8 mouse cellular contexts compared by ENCODE assay signal in the genomic region with DNA sequence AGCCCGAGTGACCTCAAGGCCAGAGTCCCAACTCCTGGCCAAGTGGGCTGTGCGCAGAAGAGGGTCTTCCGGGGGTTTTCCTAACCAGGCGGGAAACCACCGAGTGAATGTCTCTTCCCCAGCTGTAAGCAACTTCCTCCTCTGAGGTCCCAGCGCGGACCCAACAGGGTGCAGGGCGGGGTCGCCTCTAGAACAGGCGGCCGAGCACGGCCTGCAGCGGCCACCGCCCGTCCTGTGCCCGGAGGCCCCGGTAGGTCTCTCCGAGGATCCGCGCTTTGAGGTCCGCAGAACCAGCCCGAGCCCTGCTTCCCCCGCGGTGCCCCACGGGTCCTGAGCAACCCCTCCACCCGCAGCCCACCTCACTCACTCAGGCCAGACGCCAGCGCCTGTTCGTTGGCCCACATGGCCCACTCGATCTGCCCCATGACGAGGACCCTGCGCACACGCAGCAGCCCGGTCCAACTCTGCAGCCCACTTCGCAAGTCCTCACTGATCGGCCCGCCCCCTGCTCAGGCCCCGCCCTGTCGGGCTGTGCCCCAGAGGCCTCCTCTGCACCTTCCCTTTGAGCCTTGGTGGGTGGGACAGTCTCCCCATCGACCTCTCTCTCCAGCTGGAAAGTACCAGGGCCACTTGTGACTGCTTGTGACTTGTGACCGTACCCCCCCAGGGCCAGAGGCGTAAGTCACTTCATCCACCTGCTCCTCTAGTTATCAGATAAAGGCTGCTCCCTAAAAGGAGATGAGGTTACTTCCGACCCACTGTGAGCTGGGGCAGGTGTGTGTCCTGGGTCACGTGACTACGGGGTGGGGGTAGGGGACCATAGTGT. TPM values are rescaled to one million over a fixed set of nuclear protein-coding genes. Genes with fewer than 3 reads are reported as not detected.
DNase-seq lines count a peak whose midpoint lies in the region; ATAC-seq and TF ChIP-seq lines count a peak whose summit lies in the region.

Gene Cyba (minus strand): TSS at position 488 of the 826 bp plus-strand sequence.

- TF ChIP-seq RAD21 in MEL (IDR thresholded peaks at IDR 0.05; ENCODE audit: low read depth, low read length) = no peak

- peak within 1 kb of the TSS; percentile 64 for H3K4me2 ChIP-seq in hindbrain, embryonic 16.5 days (ENCODE audit: low read length)
- peak within 1 kb of the TSS; percentile 97 for H3K4me2 ChIP-seq in liver, embryonic 11.5 days

- peaks cover 26% of the 10 kb centered on the region for H3K79me2 ChIP-seq in MEL (ENCODE audit: control insufficient read depth, insufficient read depth, low read length, poor library complexity)

- peaks cover 9 to 30% of the 10 kb centered on the region in 2 experiments for H3K4me1 ChIP-seq in MEL (ENCODE audit: control insufficient read depth in 1 of 2, insufficient read depth in 2 of 2, low read length in 2 of 2)
- H3K4me1 ChIP-seq in hindbrain, embryonic 16.5 days (ENCODE audit: control insufficient read depth, insufficient read depth, low read depth, low read length) = peaks cover 7% of the 10 kb centered on the region; the same call in 1 of the 2 replicates
- peaks cover 26% of the 10 kb centered on the region for H3K4me1 ChIP-seq in liver, embryonic 11.5 days (replicated peaks; ENCODE audit: control insufficient read depth, insufficient read depth, low read length)

- H3K4me3 ChIP-seq in MEL (ENCODE audit: control insufficient read depth in 1 of 2, insufficient read depth in 1 of 2, low read depth in 2 of 2, low read length in 2 of 2) = peak within 1 kb of the TSS; percentile 63 to 86
- peak within 1 kb of the TSS; percentile 38 for H3K4me3 ChIP-seq in hindbrain, embryonic 16.5 days (ENCODE audit: low read length)
- peak within 1 kb of the TSS; percentile 69 for H3K4me3 ChIP-seq in liver, embryonic 11.5 days (ENCODE audit: low read depth, low read length)

- 6% methylated on average over 43 of the region's 45 CpGs for WGBS in hindbrain, embryonic 16.5 days
- 3% methylated on average over 45 of the region's 45 CpGs for WGBS in liver, embryonic 11.5 days

- no peaks in the 10 kb centered on the region for H3K9me3 ChIP-seq in MEL (replicated peaks; ENCODE audit: insufficient read depth, low read length)
- H3K9me3 ChIP-seq in hindbrain, embryonic 16.5 days (ENCODE audit: control insufficient read depth, low read length) = peaks cover 3% of the 10 kb centered on the region; the same call in 1 of the 2 replicates
- H3K9me3 ChIP-seq in liver, embryonic 11.5 days (ENCODE audit: control insufficient read depth, low read length) = no peaks in the 10 kb centered on the region

- no peaks in the 10 kb centered on the region for H3K27me3 ChIP-seq in MEL (ENCODE audit: control insufficient read depth in 1 of 2, insufficient read depth in 2 of 2, low read length in 2 of 2)
- H3K27me3 ChIP-seq in hindbrain, embryonic 16.5 days (replicated peaks; ENCODE audit: control insufficient read depth, insufficient read depth, low read length) = peaks cover 6% of the 10 kb centered on the region
- H3K27me3 ChIP-seq in liver, embryonic 11.5 days (replicated peaks; ENCODE audit: control insufficient read depth, insufficient read depth, low read length) = no peaks in the 10 kb centered on the region

- peak within 1 kb of the TSS; percentile 91 for H3K9ac ChIP-seq in MEL (ENCODE audit: control insufficient read depth, low read depth, low read length, poor library complexity, severe bottlenecking)
- H3K9ac ChIP-seq in hindbrain, embryonic 16.5 days (ENCODE audit: low read depth, low read length) = peak within 1 kb of the TSS; percentile 65
- H3K9ac ChIP-seq in liver, embryonic 11.5 days (ENCODE audit: low read depth, low read length) = peak within 1 kb of the TSS; percentile 81

- H3K27ac ChIP-seq in MEL (ENCODE audit: control insufficient read depth, low read depth, low read length) = peak within 1 kb of the TSS; percentile 73
- H3K27ac ChIP-seq in hindbrain, embryonic 16.5 days (ENCODE audit: low read depth, low read length) = no peak within 1 kb of the TSS
- H3K27ac ChIP-seq in liver, embryonic 11.5 days (ENCODE audit: low read depth, low read length) = peak within 1 kb of the TSS; percentile 79

- ATAC-seq in hindbrain, embryonic 16.5 days = 0 out of 2 replicates have a peak, but pooled peaks have one; percentile 55
- peak; percentile 84 for ATAC-seq in liver, embryonic 11.5 days (replicated peaks; ENCODE audit: low FRiP score)
- ATAC-seq in monocyte, adult 5-6 weeks (replicated peaks; ENCODE audit: insufficient number of reproducible peaks, low FRiP score, low TSS enrichment, poor library complexity, severe bottlenecking) = peak; percentile 36

- no peak for TF ChIP-seq EP300 in MEL (IDR thresholded peaks at IDR 0.05; ENCODE audit: low read depth in 1 of 2, low read length in 2 of 2)

- DNase-seq in MEL (ENCODE audit: low read depth, low spot score) = peak; percentile 88
- DNase-seq in brain, embryonic 14.5 days (ENCODE audit: low read depth) = peak; percentile 56
- DNase-seq in gastrocnemius, adult 8-10 months (ENCODE audit: low spot score in 2 of 2) = peak; percentile 54 to 62
- peak; percentile 76 for DNase-seq in liver, embryonic 11.5 days (ENCODE audit: low spot score)
- peak; percentile 84 for DNase-seq in testis, postnatal 10 days (ENCODE audit: low spot score)
- no peak for DNase-seq in cerebellum, adult 11-12 months

- peaks cover 0 to 27% of the 10 kb centered on the region in 2 experiments; a peak in 2 of 4 replicates for H3K36me3 ChIP-seq in MEL (ENCODE audit: control insufficient read depth in 1 of 2, insufficient read depth in 2 of 2, low read length in 2 of 2)
- H3K36me3 ChIP-seq in hindbrain, embryonic 16.5 days (ENCODE audit: control insufficient read depth, insufficient read depth, low read length) = peaks cover 31% of the 10 kb centered on the region
- peaks cover 18% of the 10 kb centered on the region for H3K36me3 ChIP-seq in liver, embryonic 11.5 days (ENCODE audit: control insufficient read depth, insufficient read depth, low read length)

- TF ChIP-seq POLR2A in MEL (IDR thresholded peaks at IDR 0.05; ENCODE audit: control insufficient read depth in 1 of 2, insufficient read depth in 1 of 2, low read depth in 1 of 2, low read length in 2 of 2, poor library complexity in 1 of 2) = peak; percentile 53 to 82; a peak in 3 of 4 replicates
- no peak for TF ChIP-seq POLR2A in brain, embryonic 14.5 days (IDR thresholded peaks at IDR 0.05; ENCODE audit: borderline replicate concordance, extremely low read depth, insufficient read depth, insufficient read length, poor library complexity, severe bottlenecking)

- TF ChIP-seq CTCF in MEL (IDR thresholded peaks at IDR 0.05 in 2 of 3, conservative IDR thresholded peaks at IDR 0.05 in 1 of 3; ENCODE audit: control insufficient read depth in 1 of 3, insufficient read depth in 1 of 3, low read depth in 2 of 3, low read length in 3 of 3, poor library complexity in 1 of 3, severe bottlenecking in 1 of 3) = no peak
- no peak for TF ChIP-seq CTCF in brain, embryonic 14.5 days (IDR thresholded peaks at IDR 0.05; ENCODE audit: borderline replicate concordance, extremely low read depth, insufficient read depth, insufficient read length)

TF ChIP-seq in MEL, 35 proteins besides CTCF, POLR2A, EP300 and RAD21 (continues in another document):
- 0 out of 2 replicates have a peak, but pooled peaks have one; percentile 14 for TF ChIP-seq MYC (IDR thresholded peaks at IDR 0.05; ENCODE audit: low read depth, low read length)
- peak in 1 of 2 experiments; percentile 7; a peak in 1 of 4 replicates for TF ChIP-seq USF2 (IDR thresholded peaks at IDR 0.05; ENCODE audit: borderline replicate concordance in 1 of 2, insufficient read depth in 1 of 2, low read depth in 1 of 2, low read length in 2 of 2)
- TF ChIP-seq USF1 (IDR thresholded peaks at IDR 0.05; ENCODE audit: low read depth, low read length) = peak; percentile 93
- TF ChIP-seq CHD2 (IDR thresholded peaks at IDR 0.05; ENCODE audit: low read length) = no peak
- 0 out of 2 replicates have a peak, but pooled peaks have one; percentile 24 for TF ChIP-seq MAZ (IDR thresholded peaks at IDR 0.05; ENCODE audit: low read depth, low read length)
- TF ChIP-seq HCFC1 (IDR thresholded peaks at IDR 0.05; ENCODE audit: low read depth, low read length) = 0 out of 2 replicates have a peak, but pooled peaks have one; percentile 5
- no peak for TF ChIP-seq RCOR1 (IDR thresholded peaks at IDR 0.05; ENCODE audit: low read depth, low read length)
- TF ChIP-seq ZKSCAN1 (IDR thresholded peaks at IDR 0.05; ENCODE audit: low read depth, low read length) = no peak
- peak; percentile 50; the same call in 1 of the 2 replicates for TF ChIP-seq NRF1 (IDR thresholded peaks at IDR 0.05; ENCODE audit: insufficient read depth, low read depth, low read length, poor library complexity, severe bottlenecking)
- no peak for TF ChIP-seq CHD1 (IDR thresholded peaks at IDR 0.05; ENCODE audit: low read depth, low read length)
- TF ChIP-seq KAT2A (conservative IDR thresholded peaks at IDR 0.05; ENCODE audit: low read depth, low read length) = no peak
- TF ChIP-seq ZC3H11A (IDR thresholded peaks at IDR 0.05; ENCODE audit: low read depth, low read length) = no peak
- TF ChIP-seq BHLHE40 (IDR thresholded peaks at IDR 0.05; ENCODE audit: borderline replicate concordance, low read depth, low read length) = peak; percentile 85; the same call in 1 of the 2 replicates
- peak; percentile 38; the same call in 1 of the 2 replicates for TF ChIP-seq ELF1 (IDR thresholded peaks at IDR 0.05; ENCODE audit: low read depth, low read length)
- TF ChIP-seq POLR2AphosphoS5 (IDR thresholded peaks at IDR 0.05; ENCODE audit: borderline replicate concordance, low read depth, low read length) = no peak
- TF ChIP-seq MXI1 (IDR thresholded peaks at IDR 0.05; ENCODE audit: low read depth, low read length) = no peak; the same call in 1 of the 2 replicates
- no peak for TF ChIP-seq TAL1 (IDR thresholded peaks at IDR 0.05; ENCODE audit: low read length)
- no peak for TF ChIP-seq MEF2A (IDR thresholded peaks at IDR 0.05; ENCODE audit: extremely low read depth, insufficient replicate concordance, low read depth, low read length, poor library complexity, severe bottlenecking)
- no peak for TF ChIP-seq MAFK (IDR thresholded peaks at IDR 0.05; ENCODE audit: borderline replicate concordance, low read depth, low read length)
- 0 out of 2 replicates have a peak, but pooled peaks have one; percentile 7 for TF ChIP-seq TCF12 (IDR thresholded peaks at IDR 0.05; ENCODE audit: low read depth, low read length)

RNA-seq across cellular contexts. Expression of gene Cyba, which starts in this region (rescaled TPM):
- total RNA-seq in MEL (2012; rRNA removed) = 299 and 344 TPM in 2 replicates
- polyA plus RNA-seq in MEL (2012; ENCODE audit: insufficient read depth in 1 of 2, insufficient read length in 2 of 2, low read depth in 1 of 2, low replicate concordance in 2 of 2, missing spikeins in 1 of 2) = 100 to 1,000 TPM; 321 to 338 TPM
- polyA plus RNA-seq in brain, embryonic 14.5 days (2012; rRNA removed) = 22.3 and 25.7 TPM in 2 replicates
- total RNA-seq in gastrocnemius, adult 8-10 months (2022) = 1 to 10 TPM; 3.8 to 8.6 (median 5.7) TPM
- polyA plus RNA-seq in hindbrain, embryonic 16.5 days (2015; fragmentation: Nextera tagmentation; extraction: Ambion mirVana) = 38.3 and 41.6 TPM in 2 replicates
- polyA plus RNA-seq in liver, embryonic 11.5 days (2014; fragmentation: Nextera tagmentation; extraction: Ambion mirVana) = 201 and 215 TPM in 2 replicates
- 340 to 389 TPM (median 367 TPM) in 3 replicates for total RNA-seq in monocyte, adult 5-6 weeks (2017)

Comparison
In these comparisons a context has a peak if more than half of its experiments do, and no peak if none do; other contexts are left out.
1. RNA of gene Cyba (total RNA-seq): 299 to 344 TPM in MEL and 340 to 389 TPM in monocyte, adult 5-6 weeks; 3.8 to 8.6 TPM in gastrocnemius, adult 8-10 months; every median in the first group is over 10 times any median in the second.
2. Peak in every context shown above with its lines, with median percentiles within 50 percentile points of each other: H3K4me3 ChIP-seq, H3K9ac ChIP-seq and ATAC-seq.